In the genomic region with DNA sequence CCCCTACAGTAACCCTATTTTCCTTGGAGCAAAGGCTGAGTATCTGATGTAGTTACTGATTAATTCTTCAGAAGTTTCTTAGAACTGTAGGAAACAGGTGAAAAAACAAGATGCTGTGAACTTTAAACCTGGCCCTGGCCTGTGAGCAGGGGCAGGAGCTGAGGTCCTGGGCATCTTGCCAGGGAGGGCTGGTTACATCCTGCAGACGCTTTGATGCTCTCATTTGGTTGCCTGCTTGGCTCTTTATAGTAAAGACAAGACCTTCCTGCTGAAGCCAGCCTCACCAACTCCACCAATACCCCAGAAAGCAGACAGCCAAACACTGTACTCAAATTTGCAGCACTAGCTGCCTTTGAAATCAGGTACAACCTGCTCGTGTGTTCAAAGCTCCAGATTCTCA, we compare ENCODE assay signal across 7 mouse cellular contexts. TPM values are rescaled to one million over a fixed set of nuclear protein-coding genes. Genes with fewer than 3 reads are reported as not detected.
DNase-seq lines count a peak whose midpoint lies in the region; ATAC-seq and TF ChIP-seq lines count a peak whose summit lies in the region.

No protein-coding gene starts in this region.

- TF ChIP-seq CTCF in midbrain, postnatal 0 days (IDR thresholded peaks at IDR 0.05): no peak

- H3K9ac ChIP-seq in midbrain, embryonic 14.5 days (replicated peaks; ENCODE audit: low read length): no peak overlapping the region
- no peak overlapping the region for H3K9ac ChIP-seq in midbrain, postnatal 0 days (replicated peaks; ENCODE audit: low read length, poor library complexity, severe bottlenecking)
- no peak overlapping the region for H3K9ac ChIP-seq in intestine, embryonic 16.5 days (ENCODE audit: low read depth, low read length)

- H3K4me1 ChIP-seq in midbrain, embryonic 14.5 days (ENCODE audit: control insufficient read depth, insufficient read depth, low read length): no peaks in the 10 kb centered on the region
- 0 out of 2 replicates have a peak, but pooled peaks cover 2% of the 10 kb centered on the region for H3K4me1 ChIP-seq in midbrain, postnatal 0 days (ENCODE audit: insufficient read depth, low read length)
- peaks cover 24% of the 10 kb centered on the region for H3K4me1 ChIP-seq in intestine, embryonic 16.5 days (ENCODE audit: control insufficient read depth, insufficient read depth, low read length)

- H3K27me3 ChIP-seq in midbrain, embryonic 14.5 days (ENCODE audit: control insufficient read depth, insufficient read depth, low read length): no peaks in the 10 kb centered on the region
- H3K27me3 ChIP-seq in midbrain, postnatal 0 days (ENCODE audit: insufficient read depth, low read length): no peaks in the 10 kb centered on the region
- H3K27me3 ChIP-seq in intestine, embryonic 16.5 days (replicated peaks; ENCODE audit: control insufficient read depth, insufficient read depth, low read length): no peaks in the 10 kb centered on the region

- no peak for ATAC-seq in midbrain, embryonic 14.5 days (ENCODE audit: low FRiP score, low TSS enrichment)
- ATAC-seq in midbrain, postnatal 0 days (ENCODE audit: low FRiP score): no peak
- peak; percentile 88 for ATAC-seq in intestine, embryonic 16.5 days
- 0 out of 2 replicates have a peak, but pooled peaks have one; percentile 27 for ATAC-seq in megakaryocyte progenitor cell, adult 5-6 weeks (replicated peaks; ENCODE audit: poor library complexity)

- 85% methylated on average over 2 of the region's 2 CpGs for WGBS in midbrain, embryonic 14.5 days
- WGBS in midbrain, postnatal 0 days: 57% methylated on average over 2 of the region's 2 CpGs
- WGBS in intestine, embryonic 16.5 days: 47% methylated on average over 2 of the region's 2 CpGs

- no peak overlapping the region for H3K4me2 ChIP-seq in midbrain, embryonic 14.5 days (ENCODE audit: low read length)
- no peak overlapping the region for H3K4me2 ChIP-seq in midbrain, postnatal 0 days (ENCODE audit: low read depth, low read length, poor library complexity, severe bottlenecking)
- H3K4me2 ChIP-seq in intestine, embryonic 16.5 days (ENCODE audit: low read depth, low read length): no peak overlapping the region

- peak; percentile 44 for DNase-seq in midbrain, embryonic 14.5 days
- no peak for DNase-seq in midbrain, postnatal 0 days (ENCODE audit: low spot score)
- peak; percentile 78 for DNase-seq in cerebellum, adult 11-12 months
- DNase-seq in frontal cortex, postnatal 10 days (ENCODE audit: low spot score in 2 of 2): no peak
- DNase-seq in left cerebral cortex, postnatal 14 days (ENCODE audit: low spot score in 2 of 2): no peak

- H3K9me3 ChIP-seq in midbrain, embryonic 14.5 days (ENCODE audit: control insufficient read depth, low read length): peaks cover under 1% of the 10 kb centered on the region
- H3K9me3 ChIP-seq in midbrain, postnatal 0 days (ENCODE audit: low read length): no peaks in the 10 kb centered on the region
- no peaks in the 10 kb centered on the region for H3K9me3 ChIP-seq in intestine, embryonic 16.5 days (ENCODE audit: control insufficient read depth, low read length)

- intact Hi-C loops in left cerebral cortex, postnatal 14 days (cut with DNase I): no loop called here

- no peak overlapping the region for H3K4me3 ChIP-seq in midbrain, embryonic 14.5 days (replicated peaks; ENCODE audit: low read depth, low read length)
- no peak overlapping the region for H3K4me3 ChIP-seq in midbrain, postnatal 0 days (ENCODE audit: low read depth, low read length)
- no peak overlapping the region for H3K4me3 ChIP-seq in intestine, embryonic 16.5 days (ENCODE audit: low read length)

- no peaks in the 10 kb centered on the region for H3K36me3 ChIP-seq in midbrain, embryonic 14.5 days (ENCODE audit: control insufficient read depth, insufficient read depth, low read length)
- H3K36me3 ChIP-seq in midbrain, postnatal 0 days (ENCODE audit: insufficient read depth, low read length): no peaks in the 10 kb centered on the region
- no peaks in the 10 kb centered on the region for H3K36me3 ChIP-seq in intestine, embryonic 16.5 days (ENCODE audit: control insufficient read depth, insufficient read depth, low read length)

- H3K27ac ChIP-seq in midbrain, embryonic 14.5 days (replicated peaks; ENCODE audit: low read depth, low read length): no peak overlapping the region
- H3K27ac ChIP-seq in midbrain, postnatal 0 days (ENCODE audit: low read depth, low read length): no peak overlapping the region
- peak overlapping the region; percentile 62 for H3K27ac ChIP-seq in intestine, embryonic 16.5 days (ENCODE audit: low read length)

RNA-seq across cellular contexts. Expression of gene Ggact, which starts 11.4 kb away (rescaled TPM):
- polyA plus RNA-seq in midbrain, embryonic 14.5 days (2014; fragmentation: Nextera tagmentation; extraction: Ambion mirVana): 5.2 and 5.4 TPM in 2 replicates
- total RNA-seq in midbrain, postnatal 0 days (2014; rRNA removed): 23.3 and 24.2 TPM in 2 replicates
- polyA plus RNA-seq in midbrain, postnatal 0 days (2015; fragmentation: Nextera tagmentation; extraction: Ambion mirVana): 24.0 and 25.4 TPM in 2 replicates
- polyA plus RNA-seq in intestine, embryonic 16.5 days (2015; fragmentation: Nextera tagmentation; extraction: Ambion mirVana): 49.1 and 50.4 TPM in 2 replicates
- 6.2 and 9.9 TPM in 2 replicates for total RNA-seq in megakaryocyte progenitor cell, adult 5-6 weeks (2015)
- 3.7 and 7.9 TPM in 2 replicates for total RNA-seq in megakaryocyte progenitor cell, adult 5-6 weeks (2017)
- 10 to 100 TPM; 21.8 to 22.2 TPM for total RNA-seq in left cerebral cortex, postnatal 14 days (2021)

Comparison
In these comparisons a context has a peak if more than half of its experiments do, and no peak if none do; other contexts are left out.
1. DNase-seq: peak in midbrain, embryonic 14.5 days (single experiment) and cerebellum, adult 11-12 months (single experiment); none in midbrain, postnatal 0 days (single experiment), frontal cortex, postnatal 10 days (0 of 2) and left cerebral cortex, postnatal 14 days (0 of 2).
2. ATAC-seq: peak in intestine, embryonic 16.5 days (single experiment) and megakaryocyte progenitor cell, adult 5-6 weeks (single experiment); none in midbrain, embryonic 14.5 days (single experiment) and midbrain, postnatal 0 days (single experiment).